Mouse (Mus musculus) urinary bladder, adult 18-20 months (tissue): ENCODE measurements around the gene Aldh3b2.

Experiments used
- DNase-seq, 2 experiments: peaks; one replicate each; pipeline ENCODE4 v3.0.0; 2022; ENCODE audit warnings: low spot score in 2 of 2, mixed read lengths in 2 of 2

Aldh3b2 gene

DNA sequence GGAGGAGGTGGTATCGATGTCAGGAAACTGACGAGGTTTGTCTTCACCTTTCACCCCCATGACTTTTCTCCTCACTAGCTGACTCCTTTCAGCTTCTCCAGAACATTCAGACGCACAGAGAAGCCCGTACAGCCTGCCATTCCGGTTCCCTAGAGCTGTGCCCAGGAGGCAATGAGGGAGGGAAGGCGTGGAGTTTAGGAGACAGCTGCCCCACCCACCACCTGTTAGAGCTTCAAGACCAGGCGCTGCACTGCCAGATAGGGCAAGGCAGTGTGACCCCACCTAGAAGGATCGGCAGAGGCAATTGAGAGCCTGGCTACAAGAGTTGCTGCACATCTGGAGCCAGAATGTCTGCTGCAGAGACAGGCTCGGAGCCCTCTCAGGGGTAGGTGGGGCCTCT, at the start of gene Aldh3b2:
Gene Aldh3b2, plus strand, starts transcription at position 100 of the 400 bp plus-strand sequence.
- DNase-seq = peak; percentile 53 to 83

DNA sequence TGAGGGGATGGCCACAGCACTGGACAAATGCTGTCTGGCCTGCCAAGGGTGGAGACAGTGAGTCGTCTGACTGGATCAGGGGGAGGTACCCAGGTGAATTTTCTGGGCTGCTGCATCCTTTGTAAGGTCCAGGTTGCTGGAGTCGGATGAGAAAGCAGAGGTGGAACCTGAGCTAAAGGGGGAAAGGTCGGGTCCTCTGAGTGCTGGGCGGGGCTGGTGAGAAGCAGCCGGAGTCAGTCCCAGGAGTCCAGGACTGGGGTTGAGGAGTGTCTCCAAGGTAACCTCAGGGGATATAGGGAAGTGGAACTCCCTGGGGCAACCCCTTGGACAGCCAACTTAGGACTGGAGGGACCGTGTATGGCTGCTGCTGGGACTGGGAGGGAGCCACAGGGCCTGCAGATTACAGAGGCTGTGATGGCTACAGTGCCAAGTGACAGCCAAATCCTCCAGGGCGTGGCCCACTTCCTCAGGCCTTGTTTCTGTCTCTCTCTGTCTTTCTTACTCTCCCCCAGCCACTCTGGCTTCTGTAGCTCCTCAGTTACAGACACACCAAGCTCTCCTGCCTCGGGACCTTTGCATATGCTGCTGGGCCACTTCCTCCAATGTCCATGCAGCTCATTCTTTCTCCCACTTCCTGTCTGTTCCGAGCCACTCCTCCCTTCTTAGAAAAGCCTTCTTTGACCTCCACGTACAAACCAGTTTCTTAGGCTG, 49.3 kb upstream of the Aldh3b2 start:
- DNase-seq = no peak

DNA sequence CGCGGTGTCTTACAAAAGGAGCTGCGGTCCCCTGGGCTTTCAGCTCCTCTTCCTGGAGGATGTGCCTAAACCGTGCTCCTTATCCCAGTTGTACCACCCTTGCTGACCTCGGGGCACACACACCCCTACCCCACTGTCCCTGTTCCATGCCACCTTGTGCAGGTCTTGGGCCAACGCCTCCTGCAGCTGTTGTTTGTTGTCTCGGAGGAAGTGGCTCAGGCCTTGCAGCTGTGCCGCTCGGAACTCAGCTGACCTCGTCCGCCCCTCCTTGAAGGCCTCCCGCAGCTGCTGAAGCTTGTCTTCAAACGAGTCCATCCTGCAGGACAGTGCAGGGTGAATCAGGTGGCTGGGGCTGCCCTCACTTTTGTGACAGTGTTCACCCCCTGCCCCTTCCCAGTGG, 48.5 kb upstream of the Aldh3b2 start:
- no peak for DNase-seq

DNA sequence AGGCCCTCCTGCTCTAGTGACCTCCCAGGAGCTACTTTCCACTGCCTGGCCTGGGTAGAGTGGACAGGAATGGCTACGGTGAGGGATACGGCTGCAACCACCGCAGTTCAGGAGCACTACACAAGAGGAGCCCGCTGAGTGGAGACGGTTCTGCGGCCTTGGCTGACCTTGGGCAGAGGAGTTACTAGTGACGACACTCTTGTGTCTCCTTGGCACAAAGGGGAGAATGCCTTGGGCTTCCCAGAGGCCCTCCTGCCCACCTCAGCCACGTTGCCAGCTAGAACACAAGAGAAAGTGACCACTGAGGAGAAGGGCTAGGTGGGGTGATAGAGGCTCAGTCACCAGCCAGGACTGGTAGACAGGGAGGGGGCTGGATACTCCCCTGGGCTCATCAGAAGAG, 47.9 kb upstream of the Aldh3b2 start:
- DNase-seq = no peak

DNA sequence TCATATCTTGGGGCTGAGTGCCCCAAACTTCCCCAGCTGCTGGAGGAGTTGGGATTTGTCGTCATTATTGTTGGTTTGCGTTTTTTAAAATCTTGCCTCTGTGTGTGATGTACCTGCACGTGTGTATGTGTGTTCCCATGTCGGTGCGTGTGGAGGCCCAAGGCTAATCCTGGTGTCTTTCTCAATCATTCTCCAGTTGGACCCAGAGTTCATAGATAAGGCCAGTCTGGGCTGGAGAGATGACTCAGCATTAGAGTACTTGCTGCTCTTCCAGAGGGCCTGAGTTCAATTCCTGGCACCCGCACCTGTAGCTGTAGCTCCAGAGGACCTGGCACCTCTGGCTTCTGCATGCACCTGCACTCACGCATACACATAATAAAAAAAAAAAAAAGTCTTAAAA, 47.3 kb upstream of the Aldh3b2 start:
- no peak for DNase-seq

DNA sequence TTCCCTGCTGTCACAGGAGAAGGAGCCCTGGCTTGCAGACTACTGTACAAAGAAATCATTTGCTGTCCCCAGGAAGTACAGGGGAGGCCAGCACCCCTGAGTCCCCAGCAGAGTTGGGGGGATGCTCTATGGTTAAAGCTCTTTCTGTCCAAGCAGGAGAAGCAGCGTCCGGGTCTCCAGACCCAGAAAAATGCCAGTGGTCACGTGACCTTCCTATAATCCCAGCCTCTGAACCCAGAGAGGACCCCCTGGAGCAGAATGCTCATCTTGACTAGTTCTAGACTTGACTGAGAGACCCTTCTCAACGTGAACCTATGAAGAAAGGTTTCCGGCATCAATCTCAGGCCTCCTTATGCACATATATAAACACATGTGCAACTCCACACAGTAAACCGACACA, 46.3 kb upstream of the Aldh3b2 start:
- no peak for DNase-seq

DNA sequence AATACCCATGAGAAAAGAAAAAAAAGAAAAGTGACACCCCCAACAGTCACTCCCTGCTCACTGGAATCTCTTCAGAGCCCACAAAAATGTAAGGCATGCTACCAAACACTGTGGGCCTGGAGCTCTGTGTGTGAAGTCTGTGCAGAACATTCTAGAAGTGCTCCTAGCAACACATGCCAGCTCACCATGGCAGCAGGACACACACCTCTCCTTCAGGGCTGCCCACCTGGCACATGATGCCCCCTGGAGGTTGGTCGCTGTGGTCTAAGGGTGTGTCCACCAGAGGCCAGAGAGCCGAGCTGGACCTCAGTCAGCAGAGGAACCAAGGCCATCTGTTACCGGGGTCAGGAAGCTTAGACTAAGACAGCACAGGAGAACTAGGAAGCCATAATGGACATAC, 45.8 kb upstream of the Aldh3b2 start:
- DNase-seq = no peak

DNA sequence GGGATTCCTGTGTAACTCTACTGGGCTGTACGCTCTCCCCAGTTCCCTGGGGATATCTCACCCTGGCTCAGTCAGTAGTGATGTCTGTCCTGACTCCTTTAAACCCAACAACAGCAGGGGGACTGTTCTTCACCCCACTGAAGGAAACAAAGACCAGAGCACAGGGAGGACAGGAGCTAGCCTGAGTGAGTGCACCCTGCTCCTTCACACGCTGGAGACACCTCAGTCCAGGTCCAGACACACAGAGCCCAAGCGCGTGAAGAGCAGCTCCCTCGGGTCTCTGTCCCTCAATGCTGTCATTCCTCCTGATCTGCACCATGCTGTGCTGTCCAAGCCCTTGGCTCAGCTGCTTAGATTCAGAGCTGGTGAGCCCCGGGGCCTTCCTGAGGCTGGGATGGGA, 45.4 kb upstream of the Aldh3b2 start:
- no peak for DNase-seq

DNA sequence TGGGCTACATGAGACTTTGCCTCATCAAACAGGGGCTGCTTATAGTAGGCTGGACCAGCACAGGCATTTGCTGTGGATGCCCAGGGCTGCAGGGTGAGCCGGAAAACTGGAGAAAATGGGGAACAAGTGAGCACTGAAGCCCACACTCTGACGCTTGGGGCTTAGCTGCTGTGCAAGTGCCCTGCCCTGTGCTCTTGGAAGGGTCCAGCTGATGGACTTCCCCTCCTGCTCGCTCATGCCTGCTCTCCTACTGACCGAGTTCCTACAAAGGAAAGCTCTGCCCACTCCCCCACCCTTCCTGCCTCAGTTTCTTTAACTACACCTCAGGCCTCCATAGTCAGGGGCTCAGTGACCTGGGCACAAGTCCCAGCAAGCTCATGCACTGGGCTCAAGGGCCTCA, 44.1 kb upstream of the Aldh3b2 start:
- no peak for DNase-seq

DNA sequence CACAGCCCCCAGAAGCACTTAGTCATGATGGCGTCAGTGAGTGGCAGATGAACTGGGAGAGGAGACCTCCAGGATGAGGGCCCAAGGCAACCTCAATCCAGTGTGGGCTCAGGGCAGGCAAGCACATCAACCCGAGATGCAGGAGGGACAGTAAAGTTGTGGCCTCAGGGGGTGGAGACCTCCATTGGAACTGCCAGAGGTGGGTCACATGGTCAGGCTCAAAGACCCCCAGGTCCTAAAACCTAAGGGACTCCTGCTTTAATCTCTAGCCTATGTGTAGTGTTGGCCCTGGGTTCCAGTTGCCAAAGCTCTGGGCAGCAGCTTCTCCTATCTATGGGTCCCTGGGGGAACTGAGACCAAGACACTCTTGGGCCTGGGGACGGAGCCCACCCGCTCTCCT, 43.3 kb upstream of the Aldh3b2 start:
- no peak for DNase-seq

DNA sequence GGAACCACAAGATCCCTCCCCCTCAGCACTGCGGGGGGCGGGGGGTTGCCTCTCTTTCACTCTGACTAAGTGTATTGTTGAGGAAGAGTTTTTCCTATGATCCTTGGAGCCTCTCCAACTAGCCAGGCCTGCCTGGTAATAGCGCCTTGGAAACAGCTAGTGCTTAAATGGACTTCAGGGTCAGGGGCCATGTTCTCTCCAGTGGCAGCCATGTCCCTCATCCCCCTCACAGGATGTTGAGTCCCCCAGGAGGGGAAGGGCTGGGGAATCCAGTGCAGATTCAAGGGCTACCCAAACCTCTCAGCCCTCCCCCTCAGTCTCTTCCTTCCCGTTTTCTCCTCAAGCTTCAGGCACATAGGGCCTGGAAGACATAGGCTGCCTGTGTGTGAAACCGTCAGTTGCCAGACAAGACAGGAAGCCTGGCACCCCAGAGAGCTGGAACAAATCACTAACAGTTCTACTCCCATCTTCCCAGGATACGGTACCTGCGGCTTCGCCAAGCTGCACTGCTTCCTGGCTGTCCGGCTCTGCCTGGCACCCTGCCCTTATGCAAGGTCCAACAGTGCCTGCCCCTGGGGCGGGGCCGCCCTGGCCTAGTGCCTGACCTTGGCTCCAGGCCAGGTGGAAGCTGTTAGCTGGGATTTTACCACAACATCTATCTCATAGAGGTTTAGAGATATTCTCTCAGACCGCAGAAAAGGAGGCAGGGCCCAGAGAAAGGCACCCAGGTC, 42.8 kb upstream of the Aldh3b2 start, which contains the start of gene Aldh3b1:
Gene Aldh3b1, minus strand, starts transcription at position 598 of the 731 bp plus-strand sequence.
- peak; percentile 71 to 78 for DNase-seq

DNA sequence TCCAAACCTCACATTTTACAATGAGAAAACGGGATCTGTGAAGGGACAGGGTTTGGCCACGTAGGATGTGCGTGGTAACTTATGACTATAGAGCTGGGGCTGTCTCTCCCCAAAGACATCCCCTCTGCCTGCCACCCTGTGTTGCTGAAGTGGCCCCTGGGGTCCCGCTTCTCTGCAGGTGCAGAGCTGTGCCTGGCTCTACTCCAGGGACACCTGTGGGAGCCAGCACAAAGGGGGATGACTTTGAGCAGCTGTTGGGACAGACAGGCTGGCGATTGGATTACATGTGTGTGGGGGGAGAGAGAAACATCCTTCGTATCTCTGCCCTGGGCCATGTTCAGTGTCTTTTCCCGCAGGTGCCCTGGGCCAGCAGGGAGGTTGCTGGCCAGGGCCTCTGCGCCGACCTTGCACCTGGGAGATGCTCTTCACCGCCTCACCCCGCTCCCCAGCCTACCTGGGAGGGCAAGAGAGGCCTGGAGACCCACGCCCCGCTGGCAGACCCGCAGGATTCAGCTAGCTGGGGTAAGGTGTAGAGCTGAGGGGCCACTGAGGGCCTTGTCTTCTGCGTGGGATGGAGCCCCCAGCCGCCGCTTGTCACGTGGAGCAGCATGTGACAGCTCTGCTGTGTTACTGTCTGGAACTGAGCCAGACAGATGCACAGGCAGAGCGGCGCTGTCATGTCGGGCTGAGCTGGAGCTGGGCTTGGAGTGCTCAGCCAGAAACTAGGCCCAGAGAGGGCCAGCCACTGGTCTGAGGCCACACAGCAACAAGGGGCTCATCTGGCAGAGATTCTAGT, 41.7 kb upstream of the Aldh3b2 start:
- no peak for DNase-seq

DNA sequence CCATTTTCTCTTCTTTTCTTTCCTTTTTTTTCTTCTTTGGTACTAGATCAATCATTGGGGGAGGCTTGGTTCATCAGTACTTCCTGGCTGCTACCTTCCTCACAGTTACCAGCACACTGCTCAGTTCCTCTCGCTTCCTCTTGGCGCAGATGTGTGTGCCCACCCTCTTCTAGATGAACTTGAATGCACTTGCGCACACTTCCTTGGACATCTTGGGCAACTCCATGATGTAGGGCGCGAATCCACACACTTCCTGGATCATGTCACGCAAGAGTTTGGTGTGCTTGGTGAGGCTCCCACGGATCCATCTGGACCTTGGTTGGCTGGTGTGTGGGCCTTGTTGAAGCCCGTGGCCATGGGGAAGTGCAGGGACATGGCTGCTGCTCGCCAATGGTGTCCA, 40.4 kb upstream of the Aldh3b2 start:
- no peak for DNase-seq

DNA sequence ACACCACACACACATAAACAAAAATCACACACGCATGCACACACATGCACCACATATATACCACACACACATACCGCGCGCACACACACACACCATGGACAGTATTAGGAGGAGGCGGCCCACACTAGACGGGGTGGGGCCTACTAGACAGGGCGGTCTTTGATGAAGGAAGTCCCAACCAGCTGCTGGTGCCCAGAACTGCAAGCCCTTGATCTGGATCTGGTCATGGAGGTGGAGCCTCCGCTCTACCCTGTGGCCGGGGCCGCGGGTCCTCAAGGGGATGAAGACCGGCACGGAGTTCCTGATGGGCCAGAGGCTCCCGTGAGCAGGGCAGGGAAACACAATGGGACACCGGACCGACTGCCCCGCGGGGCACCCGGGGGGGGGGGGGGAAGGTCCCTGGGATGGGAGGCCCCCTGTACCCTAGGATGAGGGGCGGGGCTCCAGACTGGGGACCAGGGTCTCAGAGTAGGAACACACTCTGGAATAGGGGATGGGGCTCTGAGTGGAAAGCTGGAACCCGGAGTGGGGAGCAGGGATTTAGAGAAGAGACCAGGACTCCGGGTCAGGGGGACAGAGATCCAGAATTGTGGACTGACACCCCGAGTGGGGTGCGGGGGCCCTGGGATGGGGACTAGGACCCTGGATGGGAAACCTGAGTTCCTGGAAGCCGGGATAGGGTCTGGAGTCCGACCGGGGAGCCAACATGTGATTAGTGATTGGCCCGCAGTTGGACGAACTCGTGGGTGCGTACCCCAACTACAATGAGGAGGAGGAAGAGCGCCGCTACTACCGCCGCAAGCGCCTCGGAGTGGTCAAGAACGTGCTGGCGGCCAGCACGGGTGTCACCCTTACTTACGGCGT, 36.9 kb upstream of the Aldh3b2 start, which contains the start of gene Unc93b1:
Gene Unc93b1, plus strand, starts transcription at position 155 of the 864 bp plus-strand sequence.
- peak; percentile 56 to 63 for DNase-seq

DNA sequence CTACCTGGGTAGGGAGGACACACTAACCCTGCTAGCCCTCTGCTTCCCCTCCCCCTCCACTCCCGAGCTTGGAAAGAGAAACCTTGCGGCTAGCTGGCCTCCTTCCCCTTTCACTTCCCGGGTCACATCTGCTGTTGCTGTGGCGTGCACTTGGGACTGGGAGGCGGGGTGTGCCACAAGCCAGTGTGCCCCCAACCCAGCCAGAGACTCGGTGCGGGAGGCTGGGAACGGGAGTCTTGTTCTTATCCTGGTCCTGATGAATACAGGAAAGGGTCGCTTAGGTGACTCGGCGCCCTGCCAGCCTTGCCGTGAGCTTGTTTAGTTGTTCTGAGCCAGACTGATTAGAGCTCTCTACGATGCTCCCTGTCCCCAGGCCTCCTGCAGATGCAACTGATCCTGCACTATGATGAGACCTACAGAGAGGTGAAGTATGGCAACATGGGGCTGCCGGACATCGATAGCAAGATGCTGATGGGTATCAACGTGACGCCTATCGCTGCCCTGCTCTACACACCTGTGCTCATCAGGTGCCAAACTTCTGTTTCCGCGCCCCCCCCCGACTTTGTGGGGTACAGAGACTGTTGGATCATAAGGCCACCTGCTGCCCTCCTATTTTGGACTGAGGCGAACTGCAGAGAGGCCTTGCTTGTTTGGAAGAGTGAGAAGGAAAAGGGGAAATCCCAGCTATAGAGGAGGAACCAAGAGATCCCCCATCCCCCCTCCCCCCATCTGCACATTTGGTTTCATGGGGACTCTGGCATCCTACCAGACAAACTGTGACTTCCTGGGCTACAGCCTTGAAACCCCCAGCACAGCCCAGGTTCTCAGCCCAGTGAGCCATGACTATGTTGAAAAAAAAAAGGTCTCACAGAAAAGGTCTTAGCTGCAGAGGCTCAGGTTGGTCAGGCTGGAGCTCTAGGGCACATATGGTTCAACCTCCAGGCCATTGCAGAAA, 36.0 kb upstream of the Aldh3b2 start:
- DNase-seq = peak; percentile 33 to 56

DNA sequence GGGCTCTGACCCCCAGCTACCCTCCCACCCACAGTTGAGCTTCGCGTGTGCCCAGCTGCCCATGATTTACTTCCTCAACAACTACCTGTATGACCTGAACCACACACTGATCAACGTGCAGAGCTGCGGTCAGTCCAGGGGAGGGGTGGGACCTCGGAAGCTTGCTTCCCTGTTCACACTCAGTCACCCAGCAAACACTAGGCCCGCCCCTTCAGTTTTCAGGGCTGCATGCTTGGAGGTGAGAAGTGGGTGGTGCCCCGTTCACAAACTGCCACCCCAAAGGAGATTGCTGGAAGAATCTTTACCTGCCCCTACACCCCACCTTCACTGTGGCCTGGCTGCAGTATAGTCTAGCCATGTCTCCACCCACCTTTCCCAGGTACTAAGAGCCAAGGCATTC, 29.8 kb upstream of the Aldh3b2 start:
- no peak for DNase-seq

DNA sequence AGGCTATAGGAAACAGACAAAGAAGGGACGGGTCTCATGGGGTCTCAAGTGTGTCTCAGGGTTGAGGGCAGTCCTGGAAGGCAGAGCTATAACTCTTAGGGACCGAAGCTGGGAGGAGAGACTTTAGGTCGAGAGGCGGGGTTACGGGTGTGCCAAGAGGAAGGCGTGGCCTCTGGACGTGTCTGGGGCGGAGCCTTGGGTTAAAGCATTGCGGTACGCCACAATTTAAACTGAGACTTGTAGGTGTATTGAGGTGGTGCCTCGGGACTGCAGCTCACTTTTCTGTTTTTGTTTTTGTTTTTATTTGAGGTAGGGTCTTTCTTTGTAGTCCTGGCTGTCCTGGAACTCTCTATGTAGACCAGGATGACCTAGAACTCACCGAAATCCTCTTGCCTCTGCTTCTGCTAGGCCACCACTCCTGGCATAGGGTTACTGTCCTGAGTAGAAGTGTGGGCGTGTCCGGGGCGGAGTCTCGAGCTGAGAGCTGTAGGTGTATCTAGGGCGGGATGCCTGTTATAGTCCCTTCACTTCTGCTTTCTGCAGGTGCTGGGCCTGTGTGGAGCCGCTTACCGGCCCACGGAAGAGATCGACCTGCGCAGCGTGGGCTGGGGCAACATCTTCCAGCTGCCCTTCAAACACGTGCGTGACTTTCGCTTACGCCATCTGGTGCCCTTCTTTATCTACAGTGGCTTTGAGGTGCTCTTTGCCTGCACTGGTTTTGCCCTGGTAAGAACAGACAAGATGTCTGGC, 29.0 kb upstream of the Aldh3b2 start:
- DNase-seq = peak in 1 of 2 experiments; percentile 31

DNA sequence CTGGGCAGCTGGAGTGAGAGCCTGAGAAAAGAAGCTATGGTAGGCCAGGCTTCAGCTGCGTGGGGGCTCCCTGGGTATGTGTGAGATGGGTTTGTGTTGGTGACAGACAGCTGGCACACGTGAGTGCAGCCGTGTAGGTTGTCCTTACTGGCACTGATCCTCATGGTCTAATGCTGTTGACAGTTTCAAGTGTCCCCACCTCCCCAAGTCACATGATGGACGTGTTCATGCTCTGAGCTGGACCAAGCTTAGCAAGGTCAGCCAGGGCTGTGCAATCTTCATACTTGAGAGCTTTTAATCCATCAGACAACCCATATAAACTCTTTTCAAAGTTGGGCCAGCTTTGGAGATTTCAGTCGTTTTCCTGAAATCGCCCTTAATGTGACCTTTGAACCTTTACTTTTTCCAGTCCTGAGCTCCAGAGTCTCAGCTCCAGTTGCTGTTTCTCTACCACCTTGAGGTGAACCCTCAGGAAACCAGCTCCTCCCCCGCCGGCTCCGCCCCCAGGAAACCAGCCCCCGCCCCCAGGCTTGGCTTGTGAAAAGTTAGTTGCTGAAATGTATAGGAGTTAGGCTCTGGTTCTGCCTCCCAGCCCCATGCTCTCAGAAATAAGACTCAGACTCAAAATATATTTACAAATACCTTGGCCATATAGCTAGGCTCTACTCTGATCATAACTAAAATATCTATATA, 26.1 kb upstream of the Aldh3b2 start:
- no peak for DNase-seq

DNA sequence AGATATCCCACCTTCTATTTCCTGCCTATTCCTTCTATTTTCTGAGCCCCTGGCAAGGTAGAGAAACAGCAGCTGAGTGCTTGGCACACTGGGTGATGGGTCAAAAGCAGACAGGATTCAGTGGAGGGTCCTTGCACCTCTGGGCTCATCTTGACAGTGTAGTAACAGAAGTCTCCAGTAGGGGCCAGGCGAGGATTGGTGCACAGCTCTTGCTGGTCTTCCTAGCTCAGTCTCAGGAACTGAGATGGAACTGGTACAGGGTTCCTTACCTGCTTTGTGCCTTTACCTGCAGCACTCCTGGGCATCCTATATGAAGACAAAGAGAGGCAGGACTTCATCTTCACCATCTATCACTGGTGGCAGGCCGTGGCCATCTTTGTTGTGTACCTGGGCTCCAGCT, 25.4 kb upstream of the Aldh3b2 start:
- DNase-seq = peak in 1 of 2 experiments; percentile 49
